Comparison of ENCODE assay signal across 10 mouse cellular contexts in the genomic region with DNA sequence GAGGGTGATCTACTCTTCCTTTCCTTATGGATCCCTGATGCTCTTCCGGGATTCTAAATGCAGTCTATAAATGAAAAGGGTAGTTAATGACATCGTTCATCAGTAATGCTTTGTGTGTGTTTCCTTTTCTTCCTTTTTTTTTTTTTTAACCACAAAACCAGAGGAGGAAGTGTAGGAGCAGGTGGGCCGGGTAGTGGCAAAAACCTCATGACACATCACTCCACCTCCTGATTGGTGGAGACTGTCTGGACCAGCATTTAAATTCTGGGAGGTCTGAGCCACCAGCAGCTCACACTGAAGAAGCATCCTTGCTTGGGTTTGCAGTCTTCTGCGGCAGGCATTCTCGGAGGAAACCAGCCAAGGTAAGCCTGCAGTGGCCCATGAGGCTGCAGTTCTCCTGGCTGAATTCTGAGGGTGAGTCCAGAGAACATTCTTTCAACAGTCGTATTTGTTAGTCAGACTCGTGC. TPM values are rescaled to one million over a fixed set of nuclear protein-coding genes. Genes with fewer than 3 reads are reported as not detected.
A peak's percentile ranks its signal among the peaks of the same experiment; 100 is the strongest.
DNase-seq lines count a peak whose midpoint lies in the region; ATAC-seq and TF ChIP-seq lines count a peak whose summit lies in the region.
"Had no signal": no experiment of that assay in that cellular context is flagged by ENCODE, and none has a peak within 500 bp of the region (broad histone marks: within the 10 kb centered on the region; RNA-seq: fewer than 3 reads in every experiment).

TSS of gene Spp1 (plus strand) at position 284 of the 467 bp plus-strand sequence.

- H3K27ac ChIP-seq in liver, postnatal 0 days (ENCODE audit: low read depth), result no peak within 1 kb of the TSS
- H3K27ac ChIP-seq in neural tube, embryonic 15.5 days (replicated peaks), result no peak within 1 kb of the TSS

- H3K9me3 ChIP-seq in liver, postnatal 0 days (ENCODE audit: low read length), result no peaks in the 10 kb centered on the region
- H3K9me3 ChIP-seq in neural tube, embryonic 15.5 days (replicated peaks), result no peaks in the 10 kb centered on the region

- intact Hi-C loops in left cerebral cortex, postnatal 10 days (cut with DNase I), result no loop called here

- no peaks in the 10 kb centered on the region for H3K36me3 ChIP-seq in liver, postnatal 0 days (replicated peaks; ENCODE audit: insufficient read depth, low read length)
- H3K36me3 ChIP-seq in neural tube, embryonic 15.5 days, result no peaks in the 10 kb centered on the region

- H3K9ac ChIP-seq in liver, postnatal 0 days (replicated peaks), result no peak within 1 kb of the TSS
- no peak within 1 kb of the TSS for H3K9ac ChIP-seq in neural tube, embryonic 15.5 days (replicated peaks)

- WGBS in liver, postnatal 0 days (ENCODE audit: insufficient replicate concordance), result 29% methylated on average over 7 of the region's 7 CpGs
- 67% methylated on average over 7 of the region's 7 CpGs for WGBS in neural tube, embryonic 15.5 days

- no peak for TF ChIP-seq EP300 in liver, postnatal 0 days (IDR thresholded peaks at IDR 0.05; ENCODE audit: low read depth)

- H3K4me3 ChIP-seq in liver, postnatal 0 days (ENCODE audit: low read depth, low read length), result no peak within 1 kb of the TSS
- no peak within 1 kb of the TSS for H3K4me3 ChIP-seq in neural tube, embryonic 15.5 days (replicated peaks)

- no peaks in the 10 kb centered on the region for H3K27me3 ChIP-seq in liver, postnatal 0 days (ENCODE audit: insufficient read depth, low read length)
- H3K27me3 ChIP-seq in neural tube, embryonic 15.5 days (replicated peaks), result no peaks in the 10 kb centered on the region

- H3K4me2 ChIP-seq in liver, postnatal 0 days (ENCODE audit: low read depth, low read length), result no peak within 1 kb of the TSS
- no peak within 1 kb of the TSS for H3K4me2 ChIP-seq in neural tube, embryonic 15.5 days

- TF ChIP-seq CTCF in liver, postnatal 0 days (IDR thresholded peaks at IDR 0.05; ENCODE audit: low read depth), result no peak

- no peak for DNase-seq in liver, postnatal 0 days
- no peak for DNase-seq in liver
- no peak for DNase-seq in adrenal gland, adult 8-10 months
- DNase-seq in kidney, adult 18-20 months, result peak; percentile 71
- DNase-seq in testis, postnatal 14 days (ENCODE audit: low spot score), result no peak
- DNase-seq in ovary, adult 18-20 months (ENCODE audit: low spot score), result no peak
- DNase-seq in left cerebral cortex, postnatal 10 days (ENCODE audit: extremely low spot score in 1 of 2, low spot score in 2 of 2), result no peak
- DNase-seq: cerebellum, adult 18-20 months had no signal

- no peak for ATAC-seq in liver, postnatal 0 days
- ATAC-seq in neural tube, embryonic 15.5 days (ENCODE audit: low FRiP score), result no peak
- ATAC-seq: inflammation-experienced regulatory T-cells, adult 6 months had no signal

- no peaks in the 10 kb centered on the region for H3K4me1 ChIP-seq in liver, postnatal 0 days (ENCODE audit: insufficient read depth)
- no peaks in the 10 kb centered on the region for H3K4me1 ChIP-seq in neural tube, embryonic 15.5 days

RNA-seq across cellular contexts. Expression of gene Spp1, which starts in this region (rescaled TPM):
- 73.9 and 103 TPM in 2 replicates for polyA plus RNA-seq in liver, postnatal 0 days (2015; fragmentation: Nextera tagmentation; extraction: Ambion mirVana)
- total RNA-seq in adrenal gland, adult 8-10 months (2022), result 100 to 1,000 TPM in 2 of 4 experiments, 10 to 100 TPM in 2; 14.1 to 367 (median 92.9) TPM
- 20.5 and 23.8 TPM in 2 replicates for polyA plus RNA-seq in neural tube, embryonic 15.5 days (2015; fragmentation: Nextera tagmentation; extraction: Ambion mirVana)
- total RNA-seq in left cerebral cortex, postnatal 10 days (2021), result 10 to 100 TPM in 1 of 2 experiments, 1 to 10 TPM in 1; 6.9 to 10.1 TPM
